Mouse (Mus musculus) cerebellum, adult 11 months (tissue): ENCODE measurements around the gene Nckap5.

Experiments
- DNase-seq: peaks from one replicate; pipeline ENCODE4 v3.0.0; 2022

Nckap5 gene

DNA sequence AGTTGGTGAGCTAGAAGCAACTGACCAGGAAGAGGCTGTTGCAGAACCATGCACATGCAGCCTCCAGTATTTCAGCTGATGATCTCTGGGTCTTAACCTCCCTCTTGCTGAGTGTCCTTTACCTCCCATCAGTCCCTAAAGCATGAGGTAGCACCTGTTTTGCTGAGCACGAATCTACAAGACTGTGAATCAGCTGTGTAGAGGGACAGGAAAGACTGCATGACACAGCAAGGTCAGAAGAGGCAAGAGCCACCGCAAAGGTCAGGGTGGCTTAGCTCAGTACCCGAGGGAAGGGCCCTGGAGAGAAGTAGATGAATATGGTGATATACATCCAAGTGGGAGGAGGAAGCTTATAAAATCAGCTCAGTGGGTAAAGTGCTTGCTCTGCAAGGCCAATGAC lies 66.4 kb downstream of the Nckap5 start:
- DNase-seq, result no peak

DNA sequence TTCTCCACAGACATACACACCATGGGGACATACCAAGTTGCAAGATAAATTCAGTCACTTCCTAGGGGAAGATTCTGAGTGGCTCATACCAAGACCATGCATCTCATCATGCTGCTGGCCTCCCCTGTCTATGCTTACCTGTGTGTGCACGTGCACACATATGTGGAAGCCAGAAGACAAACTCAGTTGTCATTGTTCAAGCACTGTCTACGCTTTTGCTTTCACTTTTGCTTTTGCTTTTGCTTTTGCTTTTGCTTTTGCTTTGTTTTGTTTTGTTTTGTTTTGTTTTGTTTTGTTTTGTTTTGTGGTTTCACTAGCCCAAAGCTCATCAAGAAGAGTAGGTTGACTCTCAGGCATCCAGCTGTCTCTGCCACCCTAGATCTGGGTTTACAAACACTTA lies 67.4 kb downstream of the Nckap5 start:
- no peak for DNase-seq

DNA sequence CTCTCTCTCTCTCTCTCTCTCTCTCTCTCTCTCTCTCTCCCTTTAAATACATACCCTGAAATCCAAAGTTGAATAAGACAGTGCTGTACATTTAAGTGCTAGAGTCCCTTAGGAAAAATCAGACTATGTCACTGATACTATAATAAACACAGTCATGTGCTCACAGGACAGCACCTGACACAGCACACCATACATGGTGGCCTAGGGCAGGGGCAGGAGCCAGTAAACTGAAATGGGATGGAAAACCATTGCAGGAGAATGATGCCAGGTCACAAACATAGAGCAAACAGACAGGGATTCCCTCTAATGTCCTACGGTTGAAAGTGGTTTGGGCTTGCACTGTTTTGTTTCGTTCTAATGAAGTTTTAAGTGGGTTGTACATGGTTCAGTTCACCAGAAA lies 70.2 kb downstream of the Nckap5 start:
- DNase-seq, result no peak

DNA sequence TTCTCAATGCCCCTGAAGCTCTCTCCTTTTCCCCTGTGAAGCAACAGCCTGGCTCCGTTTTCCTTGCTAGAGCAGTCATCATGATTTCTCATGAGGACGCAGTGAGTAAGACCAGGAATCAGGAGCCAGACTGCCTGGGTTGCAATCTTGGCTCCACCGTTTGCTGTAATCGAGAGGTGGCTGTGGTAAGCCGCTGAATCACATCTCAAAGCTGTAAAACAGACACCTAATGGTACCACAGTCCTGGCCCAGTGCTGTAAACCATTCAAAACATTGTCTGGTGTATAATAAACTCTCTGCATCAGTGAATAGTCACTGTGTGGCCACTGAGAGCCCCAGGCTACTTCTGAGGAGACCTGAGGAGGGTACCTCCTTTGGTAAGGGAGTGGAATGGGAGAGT lies 74.9 kb downstream of the Nckap5 start:
- DNase-seq, result no peak

DNA sequence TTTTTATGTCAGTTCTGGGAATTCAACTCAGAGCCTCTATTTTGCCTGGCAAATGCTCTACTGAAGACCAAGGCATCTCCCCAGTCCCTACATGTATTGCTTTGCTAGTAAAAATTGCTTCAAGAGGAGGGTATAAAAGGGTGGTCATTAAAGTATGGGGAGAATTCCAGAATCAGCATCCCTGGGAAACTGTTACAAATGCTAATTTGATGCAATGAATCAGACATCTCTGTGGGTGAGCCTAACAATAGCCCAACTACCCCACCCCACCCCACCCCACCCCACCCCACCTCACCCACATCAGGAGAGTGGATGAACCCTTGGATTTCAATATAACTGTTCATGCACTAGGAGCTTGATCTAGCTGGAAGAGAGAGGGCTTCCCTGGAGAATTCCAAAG lies 77.0 kb downstream of the Nckap5 start:
- no peak for DNase-seq

DNA sequence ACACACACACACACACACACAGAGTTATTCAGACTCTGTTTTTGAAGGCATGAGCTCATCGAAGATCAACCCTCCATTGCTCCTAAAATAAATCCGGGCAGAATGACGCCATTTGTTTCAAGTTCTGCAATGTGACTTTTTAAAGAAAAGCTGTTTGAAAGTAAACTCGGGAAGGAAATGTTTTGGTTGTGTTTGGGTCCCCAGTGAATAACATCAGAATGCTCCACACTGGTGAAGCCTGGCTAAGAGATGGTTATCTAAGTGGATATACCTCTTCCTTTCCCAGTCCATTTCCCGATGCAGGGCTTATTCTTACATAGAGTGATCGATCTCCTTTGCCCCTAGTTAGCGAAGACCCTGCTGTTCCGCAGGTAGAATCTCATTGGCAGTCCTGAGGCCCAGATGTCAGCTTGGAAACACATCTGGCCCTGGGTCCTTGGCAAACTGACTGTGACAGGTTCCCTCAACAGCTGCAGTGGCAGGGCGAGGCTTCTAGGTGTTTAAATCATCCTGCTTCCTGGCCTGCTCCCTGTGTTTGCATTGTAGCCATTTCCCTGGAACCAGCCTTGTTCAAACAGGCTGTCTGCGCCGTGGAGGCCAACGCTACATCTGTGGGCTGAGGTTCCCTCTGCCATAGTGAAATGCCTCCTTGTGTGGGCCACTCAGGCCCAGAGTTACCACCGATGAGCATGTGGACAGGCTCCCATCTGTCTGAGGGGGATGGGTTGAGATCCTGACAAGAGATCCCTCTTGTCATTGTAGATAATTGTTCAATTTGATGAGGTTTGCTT lies 78.2 kb downstream of the Nckap5 start:
- no peak for DNase-seq

DNA sequence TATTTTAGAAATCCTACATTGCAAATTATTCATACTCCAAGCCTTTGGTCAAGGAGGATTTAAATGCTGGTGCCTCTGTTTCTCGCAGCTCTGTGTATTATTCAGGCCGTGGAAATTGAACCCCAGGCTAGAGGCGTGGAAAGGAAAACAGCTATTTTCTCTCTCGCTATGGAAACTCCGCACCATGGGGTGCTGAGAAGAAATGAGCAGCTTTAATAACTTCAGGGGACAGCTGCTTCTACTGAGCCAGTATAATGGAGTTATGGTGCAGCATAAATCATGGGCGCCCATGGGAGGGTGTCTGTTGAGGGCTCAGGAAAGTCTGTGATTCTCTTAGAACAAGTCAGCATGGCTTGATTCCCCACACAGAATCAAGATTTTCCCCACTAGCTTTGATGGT lies 79.5 kb downstream of the Nckap5 start:
- DNase-seq, result no peak

DNA sequence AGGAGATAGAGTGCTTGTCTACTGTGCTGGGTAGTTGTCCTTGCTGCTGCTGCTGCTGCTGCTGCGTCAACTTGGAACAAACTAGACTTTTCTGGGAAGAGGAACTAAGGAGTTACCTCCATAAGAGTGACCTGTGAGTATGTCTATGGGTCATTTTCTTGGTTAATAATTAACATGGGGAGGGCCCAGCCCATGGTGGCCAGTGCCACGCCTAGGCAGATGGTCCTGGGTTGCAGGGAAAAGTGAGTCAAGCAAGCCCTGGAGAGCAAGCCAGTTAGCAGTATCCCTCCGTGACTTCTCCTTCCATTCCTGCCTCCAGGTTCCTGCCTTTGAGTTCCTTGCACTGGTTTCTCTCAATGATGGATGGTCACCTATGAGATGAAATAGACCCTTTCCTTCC lies 80.4 kb downstream of the Nckap5 start:
- no peak for DNase-seq

DNA sequence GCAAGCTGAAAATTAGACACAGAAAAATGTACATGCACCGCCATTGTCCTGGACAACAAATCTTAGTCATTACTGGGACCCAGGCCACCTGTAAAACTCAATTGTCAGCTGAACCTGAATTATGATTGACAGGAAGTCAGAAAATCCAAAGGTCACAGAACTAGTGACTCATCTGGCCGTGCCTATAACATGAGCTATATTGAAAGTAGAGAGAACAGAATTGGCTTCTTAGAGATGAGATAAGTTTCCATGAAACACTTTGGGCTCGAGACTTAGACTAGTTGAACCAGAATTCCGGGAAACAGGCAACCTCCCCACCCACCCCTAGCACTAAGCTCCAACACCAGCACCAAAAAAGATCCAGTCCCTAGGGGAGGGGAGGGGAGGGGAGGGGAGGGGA lies 82.7 kb downstream of the Nckap5 start:
- DNase-seq, result no peak

DNA sequence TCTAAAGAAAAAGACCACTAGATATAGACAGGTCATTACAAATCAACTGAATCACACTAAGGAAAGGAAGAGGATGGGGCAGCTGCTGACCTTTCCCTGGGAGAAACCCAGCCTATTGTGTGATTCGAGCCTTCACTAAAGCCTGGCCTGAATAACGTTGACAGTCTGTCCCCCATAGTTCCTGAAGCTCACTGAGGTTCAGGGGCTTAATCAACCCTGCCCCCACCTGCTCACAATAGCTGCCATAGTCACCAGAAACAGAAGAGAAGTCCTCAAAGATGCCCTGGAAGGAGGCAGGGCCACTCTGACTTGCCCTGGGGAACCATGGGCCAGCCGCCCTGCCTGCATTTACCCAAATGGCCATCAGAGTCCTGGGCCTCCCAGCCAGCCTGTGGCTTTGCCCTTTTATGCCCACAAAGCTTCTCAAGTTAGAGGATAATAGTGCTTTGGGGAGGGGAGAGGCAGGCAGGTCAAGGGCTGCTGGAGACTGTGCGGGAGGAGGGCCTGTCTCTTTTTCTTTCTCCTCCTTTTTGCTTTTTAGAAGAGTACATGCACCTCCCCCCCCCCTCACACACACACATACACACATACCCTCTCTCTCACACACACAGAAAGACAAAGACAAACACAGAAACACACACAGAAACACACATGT lies 85.0 kb downstream of the Nckap5 start:
- no peak for DNase-seq

DNA sequence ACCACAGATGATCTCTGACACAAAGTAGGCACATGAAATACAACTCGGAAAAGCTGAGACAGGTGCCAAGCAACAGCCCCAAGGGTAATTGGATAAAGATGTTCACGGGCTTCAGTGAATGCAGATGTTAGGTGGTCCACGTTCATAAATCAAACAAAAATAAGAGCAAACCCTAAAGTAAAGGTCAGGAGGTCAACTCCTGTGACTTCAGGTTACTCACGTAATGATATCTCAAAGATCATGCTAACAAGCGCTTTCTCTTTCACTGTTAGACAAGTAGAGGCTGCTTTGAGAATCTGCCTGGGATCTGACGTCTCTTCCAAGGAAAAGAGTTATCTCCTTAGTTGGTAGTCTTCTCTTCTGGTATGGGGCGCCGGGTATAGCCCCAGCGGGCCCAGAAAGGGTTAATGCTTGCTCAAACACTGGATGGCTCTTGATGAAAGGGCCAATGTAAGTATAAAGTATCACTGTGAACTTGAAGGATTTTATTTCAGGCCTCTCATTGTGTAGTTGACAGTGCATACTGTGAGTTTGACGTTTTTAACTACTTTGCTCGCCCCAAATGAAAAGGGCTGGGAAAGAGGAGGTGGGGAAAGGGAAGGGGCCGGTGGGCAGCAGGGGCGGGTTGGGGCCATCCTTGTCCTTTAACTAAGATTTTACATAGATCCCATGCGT lies 85.8 kb downstream of the Nckap5 start:
- DNase-seq, result no peak

DNA sequence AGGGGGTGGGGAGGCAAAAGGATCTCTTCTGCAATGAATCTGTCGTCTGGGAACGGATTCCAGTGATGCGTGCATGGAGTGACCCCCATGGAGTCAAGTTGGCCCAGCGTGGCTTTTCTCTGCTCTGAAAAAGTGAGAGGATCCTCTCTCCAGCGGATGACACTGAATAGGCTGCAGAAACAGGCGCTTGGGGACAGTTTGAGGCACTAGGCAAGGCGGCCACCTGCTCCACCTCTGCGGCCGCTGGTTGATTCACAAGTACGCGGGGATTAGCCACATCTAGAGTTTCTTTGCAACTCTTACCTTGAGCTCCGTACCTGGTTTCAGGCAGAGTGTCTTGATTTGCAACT lies 92.3 kb downstream of the Nckap5 start:
- no peak for DNase-seq

DNA sequence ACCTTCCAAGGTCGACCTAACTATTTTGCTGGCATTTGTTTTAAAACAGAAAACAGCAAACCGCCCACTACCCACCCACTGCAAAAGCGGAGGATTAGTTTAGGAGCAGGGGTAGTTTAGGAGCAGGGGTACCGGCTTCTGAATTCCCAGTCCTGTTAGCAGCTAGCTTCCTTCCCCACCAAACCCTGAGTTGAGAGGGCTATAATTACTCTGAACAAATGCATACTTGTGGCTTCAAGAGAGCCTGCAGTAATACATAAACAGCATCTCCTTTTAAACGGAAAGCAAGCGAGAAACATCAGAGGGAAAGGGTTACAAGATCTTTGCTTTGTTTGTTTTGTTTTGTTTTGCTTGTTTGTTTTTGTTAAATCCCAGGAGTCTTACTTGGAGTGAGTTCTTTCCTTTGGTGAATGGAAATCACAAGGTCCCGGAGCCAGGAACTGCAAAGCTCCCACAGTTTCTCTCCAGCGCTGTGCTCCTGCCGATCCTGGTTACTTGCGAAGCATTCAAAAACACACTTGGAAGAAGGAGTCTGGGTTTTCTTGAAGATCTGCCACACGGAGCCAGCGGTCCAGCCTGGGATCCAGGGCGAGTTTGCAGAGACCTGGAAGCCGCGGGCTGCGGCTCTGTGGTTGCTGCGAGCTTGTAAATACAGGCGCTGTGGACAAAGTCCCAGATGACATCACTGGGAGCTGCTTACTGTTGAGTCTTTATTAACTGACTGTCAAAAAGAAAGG lies 92.9 kb downstream of the Nckap5 start:
- peak; percentile 3 for DNase-seq

DNA sequence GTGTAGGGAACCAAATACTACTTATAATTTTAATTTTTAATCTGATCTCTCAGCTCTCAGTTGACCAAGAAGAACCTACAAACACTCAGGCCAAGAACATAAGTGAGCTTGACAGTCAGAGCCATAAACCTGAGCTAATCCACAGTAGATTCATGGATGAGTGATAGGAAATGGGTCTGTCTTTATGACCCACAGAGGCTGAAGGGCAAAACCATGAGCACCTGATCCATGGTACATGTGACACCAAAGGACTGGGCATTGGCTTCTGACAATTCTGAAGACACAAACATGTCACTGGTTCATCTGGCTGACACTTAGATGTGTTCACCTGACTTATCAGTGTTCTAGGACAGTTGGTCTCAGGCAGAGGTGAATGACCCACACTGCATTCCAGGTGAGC lies 98.9 kb downstream of the Nckap5 start:
- no peak for DNase-seq

DNA sequence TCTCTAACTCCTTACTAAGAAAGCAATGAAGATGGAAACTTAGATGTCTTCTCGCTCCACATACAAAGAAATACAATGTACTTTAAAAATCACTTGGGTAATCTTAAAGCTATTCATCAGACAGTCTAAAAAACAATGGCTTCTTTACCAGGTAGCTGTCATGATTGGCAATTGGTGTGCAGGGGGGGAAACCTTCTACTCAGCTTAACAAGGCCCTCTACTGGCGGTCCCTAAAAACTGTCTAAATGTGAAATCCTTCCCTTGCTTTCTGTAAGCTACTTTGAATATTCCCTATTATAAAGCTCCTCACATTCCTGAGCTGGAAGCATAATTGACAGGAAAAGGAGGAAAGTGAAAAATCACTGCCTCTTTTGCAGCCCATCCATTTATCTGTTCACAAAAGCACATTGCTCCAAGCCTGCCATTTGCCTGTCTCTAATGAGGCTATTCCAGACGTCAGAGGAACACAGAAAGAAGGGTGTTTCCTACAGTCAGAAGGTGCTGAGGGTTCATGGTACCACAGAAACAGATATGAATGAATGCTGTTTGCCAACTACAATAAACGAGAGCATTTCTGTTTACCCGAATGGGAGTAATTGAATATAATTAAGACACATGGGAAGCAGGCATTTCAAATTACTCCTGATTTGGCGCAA lies 104.1 kb downstream of the Nckap5 start:
- DNase-seq, result peak; percentile 9

DNA sequence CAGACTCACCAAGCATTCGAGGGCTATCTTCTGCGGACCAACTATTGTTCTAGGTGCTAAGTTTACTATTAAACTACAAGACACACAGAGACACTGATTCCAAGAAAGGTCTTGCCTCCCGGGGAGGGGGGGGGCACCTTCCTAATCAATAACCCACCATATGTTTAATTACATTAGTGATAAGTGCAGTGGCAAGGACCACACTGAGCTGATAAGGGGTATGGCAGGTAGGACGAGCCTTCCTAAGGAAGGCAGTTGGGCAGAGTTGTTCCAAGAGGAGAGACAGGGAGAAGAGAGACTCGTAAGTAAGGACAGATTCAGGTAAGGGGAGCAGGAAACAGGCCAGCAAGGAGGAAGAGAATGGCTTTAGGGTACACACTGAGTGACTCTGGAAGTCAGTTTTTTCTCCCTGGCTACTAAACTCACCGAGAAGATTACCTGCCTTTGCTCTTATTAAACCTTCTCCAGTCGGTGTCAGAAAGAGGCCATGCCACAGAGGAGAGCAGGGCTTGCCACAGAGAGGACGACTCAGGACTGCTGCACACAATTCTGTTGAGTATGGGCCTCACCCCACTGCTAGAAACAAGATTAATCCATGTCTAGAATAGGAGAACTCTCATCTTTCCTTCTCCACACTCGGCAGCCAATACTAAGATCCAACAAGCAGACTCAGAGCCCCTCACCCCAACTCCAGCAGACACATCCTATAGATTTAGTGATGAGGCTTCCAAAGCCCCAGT lies 104.8 kb downstream of the Nckap5 start:
- DNase-seq, result no peak

DNA sequence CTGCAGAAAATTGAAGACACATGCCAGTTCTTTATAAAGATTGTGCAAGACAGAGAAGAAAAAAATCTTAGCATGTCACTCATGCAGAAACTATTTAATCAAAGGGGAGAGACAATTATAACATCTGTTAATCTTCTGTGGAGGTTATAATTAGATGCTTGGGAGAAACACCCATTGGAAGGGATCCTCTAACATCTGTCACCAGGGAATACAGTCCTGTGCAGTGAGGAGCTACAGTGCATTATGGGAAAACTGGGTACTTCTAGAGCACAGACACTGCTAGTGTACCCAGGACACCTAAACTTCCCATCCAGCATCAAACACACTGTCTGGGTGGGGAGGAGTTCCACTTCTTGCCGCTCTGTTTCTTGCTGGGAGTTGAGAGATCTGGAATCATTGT lies 108.7 kb downstream of the Nckap5 start:
- no peak for DNase-seq

DNA sequence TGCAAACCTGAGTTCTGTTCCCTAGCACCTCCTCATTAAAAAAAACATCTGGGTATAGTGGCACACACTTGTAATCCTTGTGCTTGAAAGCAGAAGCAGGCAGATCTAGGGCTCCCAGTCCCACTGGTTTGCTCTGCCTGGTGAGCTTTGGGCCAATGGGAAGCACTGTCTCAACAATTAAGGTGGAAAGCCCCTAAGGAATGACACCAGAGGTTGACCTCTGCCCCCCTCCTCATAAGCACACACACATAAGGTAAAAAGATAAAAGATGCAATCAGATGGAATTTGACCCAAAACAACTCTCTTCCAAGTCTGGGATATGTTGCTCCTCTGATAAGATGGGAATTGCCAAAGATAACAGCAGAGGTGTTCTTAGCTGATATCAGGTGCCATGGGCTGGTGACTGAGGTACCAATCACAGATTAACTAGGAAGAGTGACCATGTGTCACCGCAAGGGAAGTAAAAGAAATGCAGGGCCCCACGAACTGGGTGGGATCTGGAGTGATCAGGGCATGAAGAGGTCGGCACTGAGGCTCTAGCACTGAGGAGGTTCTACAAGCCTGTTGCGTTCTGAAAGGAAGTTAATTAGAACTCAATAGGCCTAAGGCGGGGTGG lies 110.8 kb downstream of the Nckap5 start:
- no peak for DNase-seq

DNA sequence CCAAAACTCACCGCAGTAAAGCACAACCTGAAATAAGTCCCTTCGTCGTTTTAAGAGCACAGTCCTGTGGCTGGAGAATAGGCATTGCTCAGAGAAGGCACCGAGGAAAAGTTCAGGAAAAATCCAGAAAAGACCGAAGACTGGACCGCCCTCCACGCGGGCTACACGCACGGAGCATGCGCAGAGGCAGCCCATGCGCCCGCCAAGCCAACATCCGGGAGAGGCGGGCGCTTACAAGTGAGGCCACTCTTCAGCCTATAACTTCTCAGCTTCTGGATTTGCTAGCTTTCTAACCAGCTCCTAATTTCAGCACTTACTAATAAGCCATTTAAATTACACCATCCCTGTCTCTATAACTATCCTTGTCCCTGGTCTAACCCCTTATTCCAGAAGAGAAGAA lies 124.0 kb downstream of the Nckap5 start:
- no peak for DNase-seq

DNA sequence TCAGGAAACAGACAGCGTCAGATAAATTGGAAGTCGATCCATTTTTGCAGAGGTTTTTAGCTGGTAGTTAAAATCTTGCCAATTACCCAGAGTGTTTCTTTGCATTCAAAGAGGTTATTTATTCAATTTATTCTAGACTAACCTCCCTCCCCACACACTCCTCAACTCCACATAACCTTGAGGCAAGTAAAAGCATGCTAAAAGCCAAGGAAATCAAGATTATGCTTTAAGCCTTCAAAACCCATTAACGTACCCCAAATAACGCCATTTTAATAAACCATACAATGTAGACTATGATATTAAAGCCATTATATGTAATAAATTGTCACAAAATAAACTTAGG lies 129.7 kb downstream of the Nckap5 start:
- DNase-seq, result no peak

DNA sequence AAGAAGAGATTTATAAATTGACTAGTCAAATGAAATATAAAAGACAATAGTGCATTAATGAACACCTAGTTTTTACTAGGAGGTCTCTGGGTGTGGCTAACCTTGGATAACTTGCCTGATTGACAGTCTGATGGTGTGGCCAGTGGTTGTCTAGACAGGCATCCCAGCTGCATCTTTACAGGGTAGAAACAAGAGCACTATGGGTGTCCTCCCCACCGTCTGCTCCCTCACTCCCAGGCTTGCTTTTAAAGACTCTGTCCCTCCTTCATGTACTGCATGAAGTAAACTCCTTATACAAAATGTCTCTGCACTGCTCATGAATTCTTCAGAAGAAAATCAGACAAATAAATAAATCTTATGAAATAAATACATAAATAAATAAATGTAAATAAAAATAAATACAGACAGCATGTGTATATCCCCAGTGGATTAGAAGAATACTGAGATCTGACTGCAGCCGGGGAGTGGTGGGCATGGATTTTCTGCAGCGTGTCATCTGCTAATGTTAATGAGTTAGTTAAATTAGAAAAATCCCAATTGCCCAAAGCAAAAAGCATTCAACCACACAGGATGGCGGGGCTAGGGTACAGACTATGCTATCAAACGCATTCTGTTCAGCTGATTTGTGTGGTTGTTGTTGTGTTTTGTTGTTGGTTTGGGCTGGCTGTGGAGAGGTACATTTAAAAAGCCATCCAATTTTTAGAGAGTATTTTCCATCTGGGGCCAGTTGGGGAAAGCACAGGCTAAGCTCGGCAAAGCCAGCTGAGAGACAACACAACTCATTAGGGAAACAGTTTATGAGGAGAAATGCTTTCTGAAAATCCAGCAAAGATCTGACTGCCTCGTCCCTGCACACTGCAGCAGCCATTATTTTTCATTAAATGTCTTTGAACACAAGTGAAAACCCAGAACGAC lies 130.3 kb downstream of the Nckap5 start:
- DNase-seq, result no peak
